Comparison of ENCODE assay signal across 19 mouse cellular contexts in the genomic region with DNA sequence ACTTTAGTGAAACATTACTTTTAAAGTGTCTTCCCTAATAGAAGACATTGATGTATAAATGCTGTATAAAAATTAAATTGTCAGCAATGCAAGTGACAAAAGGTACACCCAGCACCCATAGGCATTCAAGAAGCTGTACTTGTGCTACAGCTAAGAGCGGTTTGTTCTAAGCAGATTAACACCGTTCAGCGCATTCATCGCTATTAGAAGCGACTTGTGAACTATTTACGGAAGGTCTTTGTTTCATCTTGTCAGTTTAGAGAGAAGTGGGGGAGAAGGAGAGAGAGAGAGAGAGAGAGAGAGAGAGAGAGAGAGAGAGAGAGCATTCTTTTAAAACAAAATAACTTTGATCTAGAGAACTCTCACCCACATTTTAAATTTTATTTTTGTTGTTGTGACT.
"Had no signal": no experiment of that assay in that cellular context is flagged by ENCODE, and none has a peak within 500 bp of the region (broad histone marks: within the 10 kb centered on the region; RNA-seq: fewer than 3 reads in every experiment).

No protein-coding gene starts in this region.

- H3K36me3 ChIP-seq: liver, embryonic 15.5 days; lung, embryonic 15.5 days; midbrain, embryonic 13.5 days; midbrain, embryonic 15.5 days; neural tube, embryonic 12.5 days; stomach, embryonic 15.5 days had no signal

- ATAC-seq: liver, postnatal 0 days; lung, postnatal 0 days; midbrain, embryonic 13.5 days; midbrain, embryonic 15.5 days had no signal

- DNase-seq: liver, postnatal 0 days; lung, adult 2 months; lung, postnatal 14 days; lung, postnatal 36 days; right cerebral cortex, postnatal 14 days; thymus, adult 2 months; thymus, postnatal 25 days; thymus, postnatal 4 days had no signal

- H3K4me3 ChIP-seq: liver, embryonic 15.5 days; lung, embryonic 15.5 days; megakaryocyte, embryonic 14.5 days; midbrain, embryonic 13.5 days; midbrain, embryonic 15.5 days; neural tube, embryonic 12.5 days; stomach, embryonic 15.5 days had no signal

- H3K4me2 ChIP-seq: liver, embryonic 15.5 days; lung, embryonic 15.5 days; midbrain, embryonic 11.5 days; midbrain, embryonic 13.5 days; midbrain, embryonic 15.5 days; neural tube, embryonic 12.5 days; stomach, embryonic 15.5 days had no signal

- H3K27ac ChIP-seq: liver, embryonic 15.5 days; lung, embryonic 15.5 days; macrophage; midbrain, embryonic 13.5 days; midbrain, embryonic 15.5 days; neural tube, embryonic 12.5 days; stomach, embryonic 15.5 days; stomach, postnatal 0 days had no signal

- H3K9ac ChIP-seq: liver, embryonic 15.5 days; liver, postnatal 0 days; lung, embryonic 15.5 days; midbrain, embryonic 13.5 days; midbrain, embryonic 15.5 days; neural tube, embryonic 12.5 days; stomach, embryonic 15.5 days had no signal

- H3K4me1 ChIP-seq: liver, embryonic 15.5 days; megakaryocyte, embryonic 14.5 days; stomach, embryonic 15.5 days had no signal

- H3K27me3 ChIP-seq: liver, embryonic 15.5 days; lung, embryonic 15.5 days; megakaryocyte, embryonic 14.5 days; midbrain, embryonic 13.5 days; midbrain, embryonic 15.5 days; neural tube, embryonic 12.5 days; stomach, embryonic 15.5 days had no signal

- H3K9me3 ChIP-seq: liver, embryonic 15.5 days; lung, embryonic 15.5 days; megakaryocyte, embryonic 14.5 days; midbrain, embryonic 13.5 days; midbrain, embryonic 15.5 days; neural tube, embryonic 12.5 days; stomach, embryonic 15.5 days had no signal
